ENCODE assay signal across 10 mouse cellular contexts in the genomic region with DNA sequence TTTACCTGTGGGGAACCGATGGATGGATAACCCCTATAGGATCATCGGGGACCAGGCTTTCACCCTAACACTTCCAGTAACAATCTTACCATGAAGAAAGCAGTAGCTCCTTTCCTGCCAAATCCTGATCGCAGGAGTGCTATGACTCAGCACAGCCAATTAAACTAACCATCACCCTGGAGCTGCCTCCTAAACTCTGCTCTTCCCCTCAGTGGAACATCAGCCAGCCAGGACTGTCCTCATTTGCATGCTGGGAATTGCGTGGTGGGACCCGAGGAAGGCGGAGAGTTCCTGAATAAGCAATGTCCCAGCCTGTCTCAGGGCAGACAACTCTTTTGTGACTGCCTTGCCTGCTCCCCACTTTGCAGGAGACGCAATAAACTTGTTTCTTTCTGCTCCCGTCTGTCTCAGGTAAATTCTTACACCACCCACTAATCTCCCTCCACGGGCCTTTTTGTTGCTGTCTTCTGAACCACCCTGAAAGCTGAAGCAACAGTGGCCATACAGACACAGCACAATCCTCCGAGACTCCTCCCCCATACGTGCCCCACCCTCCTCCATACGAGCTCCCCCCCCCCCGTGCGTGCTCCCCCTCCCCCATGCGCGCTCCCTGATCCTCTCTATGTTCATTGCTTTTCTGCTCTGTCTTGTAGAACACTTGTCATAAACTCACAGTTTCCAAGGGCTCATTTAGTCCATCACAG.
A peak's percentile ranks its signal among the peaks of the same experiment; 100 is the strongest.
DNase-seq lines count a peak whose midpoint lies in the region; ATAC-seq lines count a peak whose summit lies in the region.
"Had no signal": no experiment of that assay in that cellular context is flagged by ENCODE, and none has a peak within 500 bp of the region (broad histone marks: within the 10 kb centered on the region; RNA-seq: fewer than 3 reads in every experiment).

No protein-coding gene starts in this region.

- WGBS in embryonic facial prominence, embryonic 14.5 days, result 42% methylated on average over 16 of the region's 16 CpGs
- 24% methylated on average over 16 of the region's 16 CpGs for WGBS in hindbrain, embryonic 15.5 days

- intact Hi-C loops in heart, postnatal 14 days (cut with DNase I), result no loop called here
- intact Hi-C loops in heart, postnatal 10 days (cut with DNase I), result no loop called here

- no peak overlapping the region; the same call in 1 of the 2 replicates for H3K4me2 ChIP-seq in embryonic facial prominence, embryonic 14.5 days (ENCODE audit: low read depth, low read length)
- H3K4me2 ChIP-seq in hindbrain, embryonic 15.5 days, result peak overlapping the region; percentile 26; the same call in 1 of the 2 replicates
- H3K4me2 ChIP-seq: limb, embryonic 13.5 days had no signal

- no peaks in the 10 kb centered on the region for H3K27me3 ChIP-seq in embryonic facial prominence, embryonic 14.5 days (replicated peaks; ENCODE audit: control insufficient read depth, insufficient read depth, low read length)
- H3K27me3 ChIP-seq in hindbrain, embryonic 15.5 days, result no peaks in the 10 kb centered on the region
- H3K27me3 ChIP-seq: limb, embryonic 13.5 days had no signal

- peak; percentile 42 to 51 for DNase-seq in right cerebral cortex, postnatal 10 days (ENCODE audit: low spot score in 2 of 2)
- no peak for DNase-seq in right cerebral cortex, postnatal 25 days
- peak; percentile 56 for DNase-seq in embryonic facial prominence, embryonic 14.5 days (ENCODE audit: low spot score)
- peak; percentile 39 for DNase-seq in telencephalon, adult 2 months (ENCODE audit: low read depth, low spot score)
- DNase-seq in heart, postnatal 14 days, result no peak
- DNase-seq in heart, postnatal 10 days, result no peak
- DNase-seq in T-cell, adult 2 months (ENCODE audit: low spot score), result no peak
- DNase-seq: lung, postnatal 14 days had no signal

- no peak overlapping the region for H3K4me3 ChIP-seq in embryonic facial prominence, embryonic 14.5 days (ENCODE audit: low read depth, low read length)
- H3K4me3 ChIP-seq in hindbrain, embryonic 15.5 days, result 0 out of 2 replicates have a peak overlapping the region, but pooled peaks have one; percentile 4
- H3K4me3 ChIP-seq: limb, embryonic 13.5 days had no signal

- peaks cover 8% of the 10 kb centered on the region; the same call in 1 of the 2 replicates for H3K4me1 ChIP-seq in embryonic facial prominence, embryonic 14.5 days (ENCODE audit: control insufficient read depth, insufficient read depth, low read length)
- 0 out of 2 replicates have a peak, but pooled peaks cover 8% of the 10 kb centered on the region for H3K4me1 ChIP-seq in hindbrain, embryonic 15.5 days (replicated peaks)

- no peaks in the 10 kb centered on the region for H3K36me3 ChIP-seq in embryonic facial prominence, embryonic 14.5 days (ENCODE audit: control insufficient read depth, insufficient read depth, low read length)
- H3K36me3 ChIP-seq in hindbrain, embryonic 15.5 days, result no peaks in the 10 kb centered on the region
- H3K36me3 ChIP-seq: limb, embryonic 13.5 days had no signal

- H3K9me3 ChIP-seq in embryonic facial prominence, embryonic 14.5 days (ENCODE audit: control insufficient read depth, low read length), result no peaks in the 10 kb centered on the region
- no peaks in the 10 kb centered on the region for H3K9me3 ChIP-seq in hindbrain, embryonic 15.5 days
- H3K9me3 ChIP-seq: limb, embryonic 13.5 days had no signal

- H3K27ac ChIP-seq in embryonic facial prominence, embryonic 14.5 days (replicated peaks; ENCODE audit: low read depth, low read length), result no peak overlapping the region
- no peak overlapping the region; the same call in 1 of the 2 replicates for H3K27ac ChIP-seq in hindbrain, embryonic 15.5 days (replicated peaks)
- H3K27ac ChIP-seq: limb, embryonic 13.5 days had no signal

- no peak overlapping the region for H3K9ac ChIP-seq in embryonic facial prominence, embryonic 14.5 days (ENCODE audit: low read depth, low read length)
- no peak overlapping the region for H3K9ac ChIP-seq in hindbrain, embryonic 15.5 days
- H3K9ac ChIP-seq: limb, embryonic 13.5 days had no signal

- ATAC-seq in embryonic facial prominence, embryonic 14.5 days (ENCODE audit: low read depth), result 0 out of 2 replicates have a peak, but pooled peaks have one; percentile 31
- ATAC-seq in hindbrain, embryonic 15.5 days (ENCODE audit: low FRiP score, low read depth), result peak; percentile 75

Comparison
In these comparisons a context has a peak if more than half of its experiments do, and no peak if none do; other contexts are left out.
1. DNase-seq: peak in right cerebral cortex, postnatal 10 days (2 of 2), embryonic facial prominence, embryonic 14.5 days (single experiment) and telencephalon, adult 2 months (single experiment); none in right cerebral cortex, postnatal 25 days (single experiment), heart, postnatal 14 days (0 of 2), heart, postnatal 10 days (0 of 2) and T-cell, adult 2 months (single experiment).